Mouse (Mus musculus) cerebellum, adult 8-10 months (tissue): Measurements from ENCODE around the gene Ankrd13c.
"Not testable (repeated sequence)": the region's sequence is repeated elsewhere in the genome, so short reads cannot be mapped to it uniquely, and the experiment has no call there.

Experiments
- DNase-seq: peaks from one replicate; pipeline ENCODE4 v3.0.0; 2022

The Ankrd13c gene

GRCm38 (mm10) chr3:157946843-157947358 lies at the start of gene Ankrd13c:
Gene Ankrd13c (plus strand): TSS chr3:157947239.
- peak; percentile 92 for DNase-seq

- DNase-seq: no peak
These were observed 49.4 kb upstream of the Ankrd13c start for GRCm38 (mm10) chr3:157897645-157898044.

GRCm38 (mm10) chr3:157899986-157900385 lies 47.1 kb upstream of the Ankrd13c start:
- no peak for DNase-seq

GRCm38 (mm10) chr3:157901721-157902120 lies 45.3 kb upstream of the Ankrd13c start:
- DNase-seq: no peak

DNA sequence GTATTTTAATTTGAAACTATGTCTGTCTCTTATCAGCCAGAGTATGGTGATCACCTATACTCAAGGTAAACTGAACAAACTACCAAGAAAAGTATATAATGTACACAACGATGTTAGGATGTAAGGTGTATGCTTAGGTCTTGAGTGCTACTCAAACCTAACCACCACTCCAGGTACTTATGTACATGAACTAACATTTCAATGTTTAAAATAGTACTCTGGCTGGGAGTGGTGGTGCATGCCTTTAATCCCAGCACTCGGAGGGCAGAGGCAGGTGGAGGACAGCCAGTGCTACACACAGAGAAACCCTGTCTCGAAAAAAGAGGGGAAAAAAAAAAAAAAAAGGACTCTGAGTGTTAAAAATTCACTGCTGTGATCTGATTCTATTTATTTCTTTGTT lies 38.9 kb upstream of the Ankrd13c start:
- no peak for DNase-seq

- no peak for DNase-seq
These were observed 36.8 kb upstream of the Ankrd13c start for GRCm38 (mm10) chr3:157910262-157910661.

DNA sequence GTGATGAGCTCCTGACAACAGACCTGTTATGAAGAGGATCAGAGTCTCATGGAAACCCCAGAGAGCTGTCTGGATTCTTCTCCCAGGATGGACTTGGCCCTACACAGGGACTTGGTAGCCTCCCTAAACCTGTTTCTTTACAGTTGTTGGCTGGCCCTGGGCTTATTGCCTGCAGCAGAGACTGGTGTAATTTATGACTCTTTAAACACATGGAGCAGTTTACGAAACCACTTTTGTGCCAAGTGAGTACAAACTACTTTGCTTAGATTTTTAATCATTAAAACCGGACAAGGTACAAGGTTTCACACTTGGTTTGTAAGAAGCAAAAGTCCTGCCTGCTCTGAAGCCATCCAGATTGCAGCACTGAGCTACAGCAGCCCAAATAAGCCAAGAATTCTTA lies 34.9 kb upstream of the Ankrd13c start:
- no peak for DNase-seq

GRCm38 (mm10) chr3:157916336-157916735 lies 30.7 kb upstream of the Ankrd13c start:
- no peak for DNase-seq

DNA sequence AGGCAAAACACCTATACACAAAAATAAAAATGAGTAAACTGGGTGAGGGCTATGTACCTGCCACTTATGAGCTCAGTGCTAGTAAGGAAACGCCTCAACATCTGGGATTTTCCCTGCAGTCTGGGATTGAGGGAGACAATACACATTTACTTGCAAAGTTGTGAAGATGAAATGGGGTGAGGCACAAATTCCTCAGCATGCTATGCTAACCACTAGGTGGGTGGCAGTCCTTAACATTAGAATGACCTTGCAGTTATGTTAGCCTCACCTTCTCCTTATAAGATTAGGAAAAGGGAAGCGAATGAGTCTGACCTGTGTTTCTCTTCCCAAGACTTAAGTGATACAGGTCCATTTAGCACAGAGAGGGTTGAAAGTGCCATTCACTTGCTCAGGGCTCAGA lies 25.7 kb upstream of the Ankrd13c start:
- no peak for DNase-seq

DNA sequence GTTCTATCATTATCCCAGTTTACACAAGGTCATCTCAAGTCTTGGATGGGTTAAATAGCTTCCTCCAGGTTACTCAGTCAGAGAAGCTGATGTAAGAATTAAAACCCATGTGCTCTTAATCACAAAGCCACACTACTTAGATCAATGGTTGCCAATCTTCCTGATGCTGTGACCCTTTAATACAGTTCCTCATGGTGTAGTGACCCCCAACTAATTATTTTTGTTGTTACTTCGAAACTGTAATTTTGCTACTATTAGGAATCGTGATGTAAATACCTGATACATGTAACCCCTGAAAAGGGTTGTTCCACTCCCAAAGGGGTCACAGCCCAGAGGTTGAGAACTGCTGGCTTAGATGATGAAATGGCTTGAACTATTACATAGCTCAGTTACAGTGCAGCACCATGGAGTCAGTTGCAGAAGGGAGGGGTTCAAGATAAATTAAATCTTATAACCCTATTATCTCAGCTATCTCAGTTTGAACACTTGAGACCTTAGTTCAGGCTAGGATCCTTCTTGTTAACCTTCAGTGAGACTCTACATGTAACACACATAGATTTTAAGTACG lies 23.7 kb upstream of the Ankrd13c start:
- DNase-seq: no peak

GRCm38 (mm10) chr3:157924692-157925328 lies 22.2 kb upstream of the Ankrd13c start, which contains the start of gene Cth:
Gene Cth (minus strand): TSS chr3:157925077.
- peak; percentile 78 for DNase-seq

GRCm38 (mm10) chr3:157925706-157926510 lies 21.1 kb upstream of the Ankrd13c start:
- DNase-seq: no peak

- no peak for DNase-seq
These were observed 20.3 kb upstream of the Ankrd13c start for GRCm38 (mm10) chr3:157926761-157927160.

DNA sequence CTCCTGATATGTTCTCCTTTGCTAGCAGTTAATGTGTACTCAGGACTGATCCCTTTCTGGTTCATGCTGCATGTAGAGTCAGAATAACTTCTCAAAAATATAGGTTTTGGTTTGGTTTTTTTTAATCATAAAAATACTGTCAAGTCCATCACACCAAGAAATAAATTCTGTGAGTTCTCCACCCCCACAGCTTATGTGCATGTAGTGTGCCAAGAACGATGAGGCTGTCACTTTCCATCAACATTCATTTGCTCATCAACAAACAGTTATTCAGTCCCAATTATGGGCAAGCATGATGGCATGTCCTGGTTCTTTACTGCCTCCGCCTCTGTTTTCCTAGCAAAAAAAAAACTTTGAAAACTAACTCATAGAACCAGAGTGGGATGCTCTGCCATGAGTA lies 18.3 kb upstream of the Ankrd13c start:
- no peak for DNase-seq

DNA sequence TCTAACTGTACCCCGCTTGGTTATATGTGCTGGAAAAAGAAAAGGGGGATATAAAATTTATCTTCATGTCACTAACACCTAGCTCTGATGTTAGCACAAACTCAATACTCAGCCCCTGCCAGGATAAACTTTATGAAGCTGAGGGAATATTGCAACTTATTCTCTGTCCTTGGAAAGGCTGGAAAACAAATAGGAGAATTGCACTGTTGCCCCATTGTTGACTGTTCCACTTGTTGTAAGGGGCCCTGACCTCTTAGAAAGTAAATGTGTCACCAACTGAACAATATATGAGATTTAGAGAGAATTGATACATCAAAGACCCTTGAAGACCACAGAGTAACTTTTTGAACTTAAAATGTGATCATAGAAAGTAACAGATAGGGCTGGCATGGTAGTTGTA lies 17.6 kb upstream of the Ankrd13c start:
- DNase-seq: no peak

DNA sequence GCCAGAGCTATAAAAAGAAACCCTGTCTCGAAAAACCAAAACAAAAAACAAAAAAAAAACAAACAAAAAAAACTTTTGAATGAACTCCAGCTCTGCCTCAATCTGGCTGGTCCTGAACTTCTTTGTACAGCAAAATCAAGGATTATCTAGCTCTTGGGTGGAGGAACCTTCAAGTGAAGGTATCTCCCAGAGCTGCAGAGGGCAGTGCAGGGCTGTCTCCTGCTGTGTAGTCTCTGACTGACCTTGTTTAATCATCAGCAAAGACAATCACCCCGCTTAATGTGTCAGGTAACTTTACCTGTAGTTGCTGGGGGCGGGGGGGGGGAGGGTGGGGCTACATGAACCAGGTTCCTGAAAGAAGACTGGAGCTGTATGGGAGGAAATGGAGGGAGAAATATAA lies 15.4 kb upstream of the Ankrd13c start:
- DNase-seq: no peak

DNA sequence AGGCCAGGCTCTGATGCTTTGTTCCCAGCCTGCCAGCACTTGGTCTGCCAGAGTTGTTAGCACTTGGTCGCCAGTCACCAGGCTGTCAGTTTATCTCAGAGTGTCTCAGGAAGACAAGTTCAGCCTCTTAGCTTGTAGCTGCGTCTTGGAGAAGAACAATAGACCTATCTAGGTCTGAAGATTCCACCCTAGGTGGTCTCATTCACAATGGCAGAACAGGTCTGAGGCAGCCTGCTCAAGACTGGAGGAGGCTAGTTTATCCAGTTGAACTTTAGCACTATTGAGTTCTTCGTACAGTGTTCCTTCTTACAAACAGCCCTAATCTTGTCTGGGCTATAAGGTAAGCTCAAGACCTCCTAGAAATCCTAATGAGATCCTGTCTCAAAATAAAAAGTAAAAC lies 15.0 kb upstream of the Ankrd13c start:
- DNase-seq: no peak

DNA sequence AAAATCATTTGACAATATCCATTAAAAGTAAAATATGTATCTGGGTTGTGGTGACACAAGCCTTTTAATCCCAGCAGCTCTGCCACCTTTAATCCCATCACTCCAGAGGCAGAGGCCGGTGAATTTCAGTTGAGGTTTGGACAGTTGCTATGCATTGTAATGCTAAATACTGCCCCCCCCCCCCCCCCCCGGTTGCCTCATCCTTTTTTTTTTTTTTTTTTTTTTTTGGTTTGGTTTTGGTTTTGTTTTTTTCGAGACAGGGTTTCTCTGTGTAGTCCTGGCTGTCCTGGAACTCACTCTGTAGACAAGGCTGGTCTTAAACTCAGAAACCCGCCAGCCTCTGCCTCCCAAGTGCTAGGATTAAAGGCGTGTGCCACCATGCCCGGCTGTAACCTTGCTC lies 13.8 kb upstream of the Ankrd13c start:
- DNase-seq: not testable (repeated sequence)

DNA sequence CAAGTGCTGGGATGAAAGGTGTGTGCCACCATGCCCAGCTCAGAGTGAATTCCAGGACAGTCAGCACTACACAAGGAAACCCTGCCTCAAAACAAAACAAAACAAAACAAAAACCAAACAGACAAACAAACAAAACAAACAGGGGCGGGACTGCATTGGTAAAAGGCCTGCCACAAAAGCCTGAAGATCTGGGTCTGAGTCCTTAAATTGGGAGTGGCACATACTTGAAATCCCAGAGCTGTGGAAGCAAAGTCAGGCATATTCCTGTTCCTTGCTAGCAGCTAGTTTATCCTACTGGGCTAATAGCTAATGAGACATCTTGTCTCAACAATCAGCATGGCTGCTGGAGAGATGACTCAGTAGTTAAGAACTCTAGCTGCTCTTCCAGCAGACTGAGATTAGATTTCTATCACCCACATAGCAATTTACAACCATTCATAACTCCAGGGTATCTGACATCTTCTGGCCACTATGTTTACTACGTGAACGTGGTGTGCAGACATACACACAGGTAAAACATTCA lies 12.7 kb upstream of the Ankrd13c start:
- no peak for DNase-seq

DNA sequence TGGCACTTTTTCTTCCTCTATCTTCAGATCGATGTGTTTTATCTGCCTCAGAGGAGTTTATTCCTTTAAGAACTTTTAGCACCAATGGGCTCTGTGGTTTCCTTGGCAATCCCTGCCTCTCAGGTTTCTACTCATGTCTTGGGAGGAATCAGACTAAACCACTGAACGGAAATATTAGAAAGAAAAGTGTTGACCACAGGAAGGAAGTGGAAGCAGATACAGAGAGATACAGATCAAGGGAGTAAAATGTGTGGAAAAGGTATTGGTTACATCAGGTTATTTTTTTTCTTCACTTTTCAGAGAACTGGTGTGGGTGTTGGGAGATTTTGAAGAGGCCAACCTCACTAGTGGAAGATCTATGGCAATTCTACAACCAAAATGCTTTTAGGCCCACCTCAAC lies 8.5 kb upstream of the Ankrd13c start:
- DNase-seq: no peak

DNA sequence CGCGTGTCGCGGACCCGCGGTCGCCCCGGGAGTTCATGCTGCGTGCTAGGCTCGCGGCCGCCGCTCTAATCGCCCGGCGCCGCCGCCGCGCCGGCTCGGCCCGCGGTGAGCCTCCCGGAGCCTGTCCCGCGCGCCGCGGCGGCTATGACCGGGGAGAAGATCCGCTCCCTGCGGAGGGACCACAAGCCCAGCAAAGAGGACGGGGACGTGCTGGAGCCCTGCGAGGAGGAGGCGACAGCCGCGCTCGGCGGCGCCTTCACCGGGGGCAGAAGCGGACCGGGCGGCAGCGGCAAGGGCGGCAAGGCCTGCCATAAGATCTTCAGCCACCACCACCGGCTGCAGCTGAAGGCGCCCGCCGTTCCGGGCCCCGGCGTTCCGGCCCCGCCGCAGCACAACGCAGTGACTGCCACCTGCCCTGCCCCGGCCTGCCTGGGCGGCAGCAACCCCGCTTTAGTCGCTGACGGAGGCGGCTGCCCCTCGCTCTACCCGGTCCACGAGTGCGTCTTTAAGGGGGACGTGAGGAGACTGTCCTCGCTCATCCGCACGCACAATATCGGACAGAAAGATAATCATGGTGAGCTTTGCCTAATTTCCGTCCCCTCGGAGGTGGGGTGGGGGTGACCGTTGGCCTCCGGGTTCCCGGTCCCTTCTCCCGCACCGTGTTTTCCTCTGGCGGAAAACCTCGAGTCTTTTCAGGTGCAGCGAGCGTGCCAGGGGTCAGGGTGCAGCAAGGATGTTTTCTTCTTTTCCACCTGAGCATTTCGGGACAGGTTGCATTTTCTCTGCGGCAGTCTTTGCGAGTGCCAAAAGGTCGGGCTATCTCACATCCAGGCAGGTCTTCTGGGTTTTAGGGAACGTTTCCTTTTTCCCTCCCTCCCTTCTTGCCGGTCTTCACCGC lies 593 bp downstream of the Ankrd13c start:
- DNase-seq: peak; percentile 22

DNA sequence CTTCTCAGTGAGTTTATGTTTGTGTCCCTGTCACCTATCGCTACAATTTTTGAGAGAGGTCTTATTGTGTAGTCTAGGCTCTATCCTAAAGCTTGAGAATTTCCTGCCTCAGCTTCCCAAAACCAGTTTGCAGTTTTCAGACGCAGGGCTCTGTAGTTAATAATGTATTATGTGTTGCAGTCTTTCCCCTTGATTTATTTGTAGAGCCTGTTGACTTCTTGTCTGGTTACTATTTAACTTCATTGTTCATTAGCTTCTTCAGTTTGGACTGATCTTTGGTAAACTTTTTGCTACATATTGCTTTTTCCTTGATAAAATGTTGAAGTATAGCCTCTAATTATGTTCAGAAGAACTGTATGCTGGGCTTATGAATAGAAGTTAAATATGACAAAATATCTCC lies 5.7 kb downstream of the Ankrd13c start:
- DNase-seq: no peak

- peak; percentile 9 for DNase-seq
These were observed 8.4 kb downstream of the Ankrd13c start for GRCm38 (mm10) chr3:157955466-157955865.
